Mouse (Mus musculus): ENCODE measurements at regions not wholly inside any gene's neighbourhood (a gene's known extent, or its start where the extent isn't known, plus 50 kb on each side); places are given as distances from the start of the nearest gene placed in this dataset.

GRCm38 (mm10) chr4:106232499-106232970 lies 83.5 kb upstream of the Usp24 start:
- Histone ChIP-seq H3K4me3 (replicated peaks) (no peak overlapping the region), H3K9me3 (no peaks in the 10 kb centered on the region), H3K9ac (replicated peaks) (no peak overlapping the region), H3K27ac (peak overlapping the region; percentile 57), H3K4me2 (no peak overlapping the region), H3K36me3 (no peaks in the 10 kb centered on the region), H3K27me3 (no peaks in the 10 kb centered on the region), H3K4me1 (replicated peaks) (0 out of 2 replicates have a peak, but pooled peaks cover 7% of the 10 kb centered on the region)
- ATAC-seq (ENCODE audit: insufficient number of reproducible peaks, insufficient read depth, low FRiP score, low TSS enrichment, low read depth), result no peak
- WGBS, result 52% methylated on average over 9 of the region's 9 CpGs

- Histone ChIP-seq H3K4me2 (no peak overlapping the region), H3K36me3 (no peaks in the 10 kb centered on the region), H3K9me3 (peaks cover 5% of the 10 kb centered on the region; the same call in 1 of the 2 replicates), H3K4me1 (replicated peaks) (no peaks in the 10 kb centered on the region), H3K9ac (replicated peaks) (no peak overlapping the region), H3K27me3 (no peaks in the 10 kb centered on the region), H3K27ac (peak overlapping the region; percentile 29; the same call in 1 of the 2 replicates), H3K4me3 (replicated peaks) (no peak overlapping the region)
- 93% methylated on average over 14 of the region's 14 CpGs for WGBS
- no peak for ATAC-seq (ENCODE audit: insufficient number of reproducible peaks, insufficient read depth, low FRiP score, low TSS enrichment, low read depth)
Measured at GRCm38 (mm10) chr4:106244384-106244819, 71.6 kb upstream of the Usp24 start.

GRCm38 (mm10) chr4:106244826-106245510 lies 71.0 kb upstream of the Usp24 start:
- ATAC-seq (ENCODE audit: insufficient number of reproducible peaks, insufficient read depth, low FRiP score, low TSS enrichment, low read depth), result no peak

GRCm38 (mm10) chr4:106246695-106247094 lies 69.3 kb upstream of the Usp24 start:
- WGBS, result 76% methylated on average over 2 of the region's 2 CpGs
- Histone ChIP-seq H3K9ac (replicated peaks) (no peak overlapping the region), H3K36me3 (no peaks in the 10 kb centered on the region), H3K4me3 (replicated peaks) (no peak overlapping the region), H3K9me3 (peaks cover 5% of the 10 kb centered on the region; the same call in 1 of the 2 replicates), H3K27ac (no peak overlapping the region), H3K4me2 (no peak overlapping the region), H3K27me3 (no peaks in the 10 kb centered on the region), H3K4me1 (replicated peaks) (no peaks in the 10 kb centered on the region)
- ATAC-seq (ENCODE audit: insufficient number of reproducible peaks, insufficient read depth, low FRiP score, low TSS enrichment, low read depth), result no peak

More at GRCm38 (mm10) chr4:106244826-106245510, 71.0 kb upstream of the Usp24 start:
- Histone ChIP-seq H3K4me2 (no peak overlapping the region), H3K4me1 (replicated peaks) (no peaks in the 10 kb centered on the region), H3K4me3 (replicated peaks) (no peak overlapping the region), H3K27ac (no peak overlapping the region), H3K9me3 (peaks cover 5% of the 10 kb centered on the region; the same call in 1 of the 2 replicates), H3K9ac (replicated peaks) (no peak overlapping the region), H3K27me3 (no peaks in the 10 kb centered on the region), H3K36me3 (no peaks in the 10 kb centered on the region)
- 87% methylated on average over 9 of the region's 9 CpGs for WGBS

GRCm38 (mm10) chr4:106247398-106247797 lies 68.6 kb upstream of the Usp24 start:
- 91% methylated on average over 5 of the region's 5 CpGs for WGBS
- H3K9me3 ChIP-seq, result peaks cover 5% of the 10 kb centered on the region; the same call in 1 of the 2 replicates
- no peak for ATAC-seq (ENCODE audit: insufficient number of reproducible peaks, insufficient read depth, low FRiP score, low TSS enrichment, low read depth)

GRCm38 (mm10) chr4:106248272-106248671 lies 67.7 kb upstream of the Usp24 start:
- ATAC-seq (ENCODE audit: insufficient number of reproducible peaks, insufficient read depth, low FRiP score, low TSS enrichment, low read depth), result no peak
- no peak overlapping the region for H3K27ac ChIP-seq

More at GRCm38 (mm10) chr4:106247398-106247797, 68.6 kb upstream of the Usp24 start:
- Histone ChIP-seq H3K4me2 (no peak overlapping the region), H3K9ac (replicated peaks) (no peak overlapping the region), H3K27ac (no peak overlapping the region), H3K4me3 (replicated peaks) (no peak overlapping the region), H3K36me3 (no peaks in the 10 kb centered on the region), H3K27me3 (no peaks in the 10 kb centered on the region), H3K4me1 (replicated peaks) (no peaks in the 10 kb centered on the region)

GRCm38 (mm10) chr4:106249028-106249782 lies 66.8 kb upstream of the Usp24 start:
- Histone ChIP-seq H3K4me2 (no peak overlapping the region), H3K9me3 (peaks cover 5% of the 10 kb centered on the region; the same call in 1 of the 2 replicates), H3K27ac (no peak overlapping the region), H3K4me1 (replicated peaks) (no peaks in the 10 kb centered on the region), H3K27me3 (no peaks in the 10 kb centered on the region), H3K9ac (replicated peaks) (no peak overlapping the region), H3K36me3 (no peaks in the 10 kb centered on the region), H3K4me3 (replicated peaks) (no peak overlapping the region)
- WGBS, result 79% methylated on average over 7 of the region's 7 CpGs
- no peak for ATAC-seq (ENCODE audit: insufficient number of reproducible peaks, insufficient read depth, low FRiP score, low TSS enrichment, low read depth)

More at GRCm38 (mm10) chr4:106248272-106248671, 67.7 kb upstream of the Usp24 start:
- Histone ChIP-seq H3K9me3 (peaks cover 5% of the 10 kb centered on the region; the same call in 1 of the 2 replicates), H3K27me3 (no peaks in the 10 kb centered on the region), H3K36me3 (no peaks in the 10 kb centered on the region), H3K9ac (replicated peaks) (no peak overlapping the region), H3K4me3 (replicated peaks) (no peak overlapping the region), H3K4me2 (no peak overlapping the region), H3K4me1 (replicated peaks) (no peaks in the 10 kb centered on the region)
- WGBS, result 92% methylated on average over 8 of the region's 8 CpGs

GRCm38 (mm10) chr4:106250048-106250447 lies 66.0 kb upstream of the Usp24 start:
- H3K36me3 ChIP-seq, result no peaks in the 10 kb centered on the region
- WGBS, result 90% methylated on average over 2 of the region's 2 CpGs

GRCm38 (mm10) chr4:106251430-106251829 lies 64.6 kb upstream of the Usp24 start:
- Histone ChIP-seq H3K4me1 (replicated peaks) (peaks cover 7% of the 10 kb centered on the region; the same call in 1 of the 2 replicates), H3K27me3 (no peaks in the 10 kb centered on the region), H3K9ac (replicated peaks) (no peak overlapping the region), H3K36me3 (no peaks in the 10 kb centered on the region), H3K4me3 (replicated peaks) (no peak overlapping the region), H3K9me3 (peaks cover 5% of the 10 kb centered on the region; the same call in 1 of the 2 replicates), H3K4me2 (no peak overlapping the region), H3K27ac (no peak overlapping the region)
- no peak for ATAC-seq (ENCODE audit: insufficient number of reproducible peaks, insufficient read depth, low FRiP score, low TSS enrichment, low read depth)
- 88% methylated on average over 1 of the region's 1 CpGs for WGBS

More at GRCm38 (mm10) chr4:106250048-106250447, 66.0 kb upstream of the Usp24 start:
- Histone ChIP-seq H3K4me2 (no peak overlapping the region), H3K27me3 (no peaks in the 10 kb centered on the region), H3K27ac (no peak overlapping the region), H3K9me3 (peaks cover 5% of the 10 kb centered on the region; the same call in 1 of the 2 replicates), H3K4me3 (replicated peaks) (no peak overlapping the region), H3K4me1 (replicated peaks) (0 out of 2 replicates have a peak, but pooled peaks cover 1% of the 10 kb centered on the region), H3K9ac (replicated peaks) (no peak overlapping the region)
- no peak for ATAC-seq (ENCODE audit: insufficient number of reproducible peaks, insufficient read depth, low FRiP score, low TSS enrichment, low read depth)

GRCm38 (mm10) chr4:106252946-106253345 lies 63.1 kb upstream of the Usp24 start:
- no peaks in the 10 kb centered on the region for H3K36me3 ChIP-seq
- H3K27me3 ChIP-seq, result no peaks in the 10 kb centered on the region
- H3K4me2 ChIP-seq, result no peak overlapping the region
- H3K4me1 ChIP-seq (replicated peaks), result peaks cover 9% of the 10 kb centered on the region; the same call in 1 of the 2 replicates
- no peaks in the 10 kb centered on the region for H3K9me3 ChIP-seq
- no peak overlapping the region for H3K27ac ChIP-seq
- ATAC-seq (ENCODE audit: insufficient number of reproducible peaks, insufficient read depth, low FRiP score, low TSS enrichment, low read depth), result no peak
- H3K9ac ChIP-seq (replicated peaks), result no peak overlapping the region
- H3K4me3 ChIP-seq (replicated peaks), result no peak overlapping the region
- WGBS, result 94% methylated on average over 6 of the region's 6 CpGs

Data from limb, embryonic 12.5 days (tissue).